Mouse (Mus musculus): ENCODE measurements around the gene Tsc22d3.
A peak's percentile ranks its signal among the peaks of the same experiment; 100 is the strongest.

The Tsc22d3 gene

GRCm38 (mm10) chrX:140600410-140601109 is at the start of gene Tsc22d3:
Tsc22d3 (minus strand) TSS chrX:140600659.
- DNase-seq (ENCODE audit: low spot score in 2 of 2), result peak; percentile 39 to 56

GRCm38 (mm10) chrX:140639592-140639991 is 39.1 kb upstream of the Tsc22d3 start:
- no peak for DNase-seq (ENCODE audit: low spot score in 2 of 2)

GRCm38 (mm10) chrX:140638028-140638427 is 37.6 kb upstream of the Tsc22d3 start:
- DNase-seq (ENCODE audit: low spot score in 2 of 2), result no peak

GRCm38 (mm10) chrX:140624875-140625594 is 24.6 kb upstream of the Tsc22d3 start:
- no peak for DNase-seq (ENCODE audit: low spot score in 2 of 2)

GRCm38 (mm10) chrX:140609938-140610337 is 9.5 kb upstream of the Tsc22d3 start:
- DNase-seq (ENCODE audit: low spot score in 2 of 2), result no peak

GRCm38 (mm10) chrX:140601884-140602283 is 1.4 kb upstream of the Tsc22d3 start:
- no peak for DNase-seq (ENCODE audit: low spot score in 2 of 2)

GRCm38 (mm10) chrX:140601311-140601710 is 852 bp upstream of the Tsc22d3 start:
- no peak for DNase-seq (ENCODE audit: low spot score in 2 of 2)

GRCm38 (mm10) chrX:140599561-140600409 is 674 bp downstream of the Tsc22d3 start:
- DNase-seq (ENCODE audit: low spot score in 2 of 2), result no peak

- peak; percentile 31 to 47 for DNase-seq (ENCODE audit: low spot score in 2 of 2)
Measured at GRCm38 (mm10) chrX:140598850-140599560, 1.5 kb downstream of the Tsc22d3 start.

- DNase-seq (ENCODE audit: low spot score in 2 of 2), result peak in 1 of 2 experiments; percentile 20
Measured at GRCm38 (mm10) chrX:140598194-140598849, 2.1 kb downstream of the Tsc22d3 start.

GRCm38 (mm10) chrX:140591176-140591575 is 9.3 kb downstream of the Tsc22d3 start:
- no peak for DNase-seq (ENCODE audit: low spot score in 2 of 2)

- DNase-seq (ENCODE audit: low spot score in 2 of 2), result no peak
Measured at GRCm38 (mm10) chrX:140590142-140590541, 10.3 kb downstream of the Tsc22d3 start.

GRCm38 (mm10) chrX:140589194-140589751 is 11.2 kb downstream of the Tsc22d3 start:
- no peak for DNase-seq (ENCODE audit: low spot score in 2 of 2)

GRCm38 (mm10) chrX:140588534-140588933 is 11.9 kb downstream of the Tsc22d3 start:
- peak in 1 of 2 experiments; percentile 19 for DNase-seq (ENCODE audit: low spot score in 2 of 2)

GRCm38 (mm10) chrX:140580416-140580815 is 20.0 kb downstream of the Tsc22d3 start:
- no peak for DNase-seq (ENCODE audit: low spot score in 2 of 2)

GRCm38 (mm10) chrX:140575636-140576035 is 24.8 kb downstream of the Tsc22d3 start:
- DNase-seq (ENCODE audit: low spot score in 2 of 2), result no peak

- no peak for DNase-seq (ENCODE audit: low spot score in 2 of 2)
Measured at GRCm38 (mm10) chrX:140575200-140575599, 25.3 kb downstream of the Tsc22d3 start.

- DNase-seq (ENCODE audit: low spot score in 2 of 2), result no peak
Measured at GRCm38 (mm10) chrX:140572702-140573338, 27.6 kb downstream of the Tsc22d3 start.

- no peak for DNase-seq (ENCODE audit: low spot score in 2 of 2)
Measured at GRCm38 (mm10) chrX:140569595-140569994, 30.9 kb downstream of the Tsc22d3 start.
